Mouse (Mus musculus) intestine, embryonic 14.5 days (tissue): ENCODE measurements around the gene Trpm1. TPM values are rescaled to one million over a fixed set of nuclear protein-coding genes. Genes with fewer than 3 reads are reported as not detected.

Source experiments
- ATAC-seq: fragments of 200-750 bp; cut with Nextera tagmentation; replicated peaks from 2 replicates; pipeline ENCODE4 v1.8.0; 2017; ENCODE audit warnings: low read depth, moderate number of reproducible peaks, moderate TSS enrichment, moderate library complexity; ENCODE audit not compliant: low FRiP score, low TSS enrichment
- DNase-seq: peaks from one replicate; pipeline ENCODE4 v3.0.0-alpha.2; 2018; ENCODE audit warnings: low spot score
- H3K27ac ChIP-seq: fragments of 300-500 bp; sonication (generic); 2 replicates; pipeline ENCODE4 v1.5.1; 2014; ENCODE audit warnings: low read depth, mild to moderate bottlenecking, control low read depth
- H3K27me3 ChIP-seq: fragments of 300-500 bp; sonication (generic); replicated peaks from 2 replicates; pipeline ENCODE4 v1.6.1; 2014; ENCODE audit warnings: low read length, control low read depth; ENCODE audit not compliant: control insufficient read depth, insufficient read depth
- H3K36me3 ChIP-seq: fragments of 300-500 bp; sonication (generic); 2 replicates; pipeline ENCODE4 v1.6.1; 2014; ENCODE audit warnings: low read length, control low read depth; ENCODE audit not compliant: control insufficient read depth, insufficient read depth
- H3K4me1 ChIP-seq: fragments of 300-500 bp; sonication (generic); replicated peaks from 2 replicates; pipeline ENCODE4 v1.6.1; 2014; ENCODE audit warnings: low read length, control low read depth, mixed read lengths; ENCODE audit not compliant: control insufficient read depth, insufficient read depth
- H3K4me2 ChIP-seq: fragments of 300-500 bp; sonication (generic); 2 replicates; pipeline ENCODE4 v1.6.1; 2014; ENCODE audit warnings: low read length
- H3K4me3 ChIP-seq: fragments of 300-500 bp; sonication (generic); 2 replicates; pipeline ENCODE4 v1.5.1; 2014; ENCODE audit warnings: low read depth, low read length, control low read depth, mixed read lengths
- H3K9ac ChIP-seq: fragments of 300-500 bp; sonication (generic); 2 replicates; pipeline ENCODE4 v1.6.1; 2014; ENCODE audit warnings: mild to moderate bottlenecking, low read length
- H3K9me3 ChIP-seq: fragments of 300-500 bp; sonication (generic); 2 replicates; pipeline ENCODE4 v1.6.1; 2016; ENCODE audit warnings: low read length, control low read depth; ENCODE audit not compliant: control insufficient read depth
- WGBS: fragments of 180-500 bp; shearing (Covaris S2); extraction: QIAGEN DNeasy Blood & Tissue Kit; methylation state at CpG from one replicate; pipeline ENCODE4 v1.1.7; 2014; 5-methylcytosine and 5-hydroxymethylcytosine counted together
- polyA plus RNA-seq: library from polyadenylated mRNA; unstranded; fragments of >200 nt; fragmentation: Nextera tagmentation; extraction: Ambion mirVana; gene quantifications from 2 replicates; pipeline ENCODE4 v1.2.1, GENCODE M21; 2014

The Trpm1 gene
- polyA plus RNA-seq, 1 experiment from 2014 or later: not detected

- 70% methylated on average over 6 of the region's 6 CpGs for WGBS
- DNase-seq: no peak
- H3K9ac ChIP-seq: no peak overlapping the region
- H3K27ac ChIP-seq: no peak overlapping the region
- no peak for ATAC-seq
- H3K9me3 ChIP-seq: no peaks in the 10 kb centered on the region
- H3K36me3 ChIP-seq: no peaks in the 10 kb centered on the region
- no peak overlapping the region for H3K4me3 ChIP-seq
- H3K4me2 ChIP-seq: no peak overlapping the region
- H3K4me1 ChIP-seq: no peaks in the 10 kb centered on the region
- H3K27me3 ChIP-seq: no peaks in the 10 kb centered on the region
These were observed 3.1 kb upstream of the Trpm1 start for GRCm38 (mm10) chr7:64150436-64151080.

DNA sequence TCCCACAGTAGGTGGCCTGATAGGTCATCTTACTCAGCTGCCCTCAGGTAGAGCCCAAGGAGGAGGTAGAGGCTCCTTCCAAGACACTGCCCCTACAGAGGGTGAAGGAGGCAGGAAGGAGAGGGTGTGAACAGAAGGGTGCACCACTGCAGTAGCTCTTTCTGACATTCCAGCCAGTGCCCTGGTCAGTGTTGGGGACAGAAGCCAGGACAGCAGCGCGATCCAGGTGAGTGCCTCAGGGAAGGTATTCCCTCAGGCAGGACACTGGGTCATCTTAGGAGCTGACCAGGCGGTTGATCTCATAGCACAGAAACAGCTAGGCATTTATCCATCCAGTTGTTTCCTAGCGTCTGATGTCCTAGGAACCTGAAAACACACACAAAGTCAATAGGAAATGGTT lies 1.6 kb downstream of the Trpm1 start:
- Histone ChIP-seq H3K4me2 (peak overlapping the region; percentile 40), H3K4me3 (peak overlapping the region; percentile 10; the same call in 1 of the 2 replicates), H3K27me3 (no peaks in the 10 kb centered on the region), H3K27ac (no peak overlapping the region), H3K9ac (no peak overlapping the region), H3K4me1 (no peaks in the 10 kb centered on the region), H3K9me3 (no peaks in the 10 kb centered on the region), H3K36me3 (no peaks in the 10 kb centered on the region)
- 53% methylated on average over 4 of the region's 4 CpGs for WGBS
- no peak for DNase-seq
- ATAC-seq: peak; percentile 17; the same call in 1 of the 2 replicates

GRCm38 (mm10) chr7:64155687-64156086 lies 2.1 kb downstream of the Trpm1 start:
- no peaks in the 10 kb centered on the region for H3K27me3 ChIP-seq
- H3K27ac ChIP-seq: no peak overlapping the region
- H3K9me3 ChIP-seq: no peaks in the 10 kb centered on the region
- no peak overlapping the region for H3K9ac ChIP-seq
- no peaks in the 10 kb centered on the region for H3K36me3 ChIP-seq
- peak overlapping the region; percentile 10; the same call in 1 of the 2 replicates for H3K4me3 ChIP-seq
- peak; percentile 69 for DNase-seq
- 3% methylated on average over 10 of the region's 10 CpGs for WGBS
- peak; percentile 85 for ATAC-seq
- H3K4me2 ChIP-seq: peak overlapping the region; percentile 40
- no peaks in the 10 kb centered on the region for H3K4me1 ChIP-seq

GRCm38 (mm10) chr7:64156271-64156911 lies 2.8 kb downstream of the Trpm1 start:
- no peak overlapping the region for H3K4me2 ChIP-seq
- H3K4me1 ChIP-seq: no peaks in the 10 kb centered on the region
- ATAC-seq: no peak
- no peaks in the 10 kb centered on the region for H3K36me3 ChIP-seq
- WGBS: 69% methylated on average over 5 of the region's 5 CpGs
- H3K9me3 ChIP-seq: no peaks in the 10 kb centered on the region
- no peak overlapping the region for H3K9ac ChIP-seq
- H3K27me3 ChIP-seq: no peaks in the 10 kb centered on the region
- DNase-seq: no peak
- H3K27ac ChIP-seq: no peak overlapping the region
- H3K4me3 ChIP-seq: no peak overlapping the region

DNA sequence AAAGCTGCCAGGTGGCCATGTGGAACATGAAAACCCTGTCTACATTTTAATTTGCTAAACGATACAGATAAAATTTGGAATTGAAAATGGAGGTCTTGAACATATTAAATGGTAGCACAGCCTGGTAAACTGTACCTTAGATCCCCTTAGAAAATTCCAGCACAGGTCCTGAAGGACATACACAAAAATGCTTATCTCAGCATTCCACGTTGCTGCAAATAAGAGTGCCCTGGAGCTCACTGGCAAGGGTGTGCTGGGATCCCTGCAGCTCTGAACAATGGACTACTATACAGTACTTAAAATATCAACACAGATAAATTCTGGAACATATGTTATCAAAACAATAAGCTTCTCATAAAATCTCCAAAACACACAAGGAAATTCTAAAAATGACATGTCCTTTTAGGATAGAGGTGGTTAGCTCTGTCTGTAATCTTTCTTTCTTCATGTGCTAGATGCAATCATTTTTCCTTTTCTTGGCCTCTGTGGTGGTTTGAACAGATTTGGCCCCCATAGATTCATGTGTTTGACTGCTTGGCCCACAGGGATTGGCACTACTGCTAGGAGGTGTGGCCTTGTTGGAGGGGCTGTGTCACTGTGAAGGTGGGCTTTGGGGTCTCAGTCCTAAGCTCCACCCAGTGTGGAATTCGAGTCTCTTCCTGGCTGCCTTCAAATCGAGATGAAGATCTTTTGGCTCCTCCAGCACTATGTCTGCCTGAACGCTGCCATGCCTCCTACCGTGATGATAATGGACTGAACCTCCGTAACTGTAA lies 3.5 kb downstream of the Trpm1 start:
- Histone ChIP-seq H3K4me3 (no peak overlapping the region), H3K27me3 (no peaks in the 10 kb centered on the region), H3K27ac (no peak overlapping the region), H3K4me1 (no peaks in the 10 kb centered on the region), H3K4me2 (no peak overlapping the region), H3K36me3 (no peaks in the 10 kb centered on the region), H3K9me3 (no peaks in the 10 kb centered on the region), H3K9ac (no peak overlapping the region)
- DNase-seq: no peak
- 69% methylated on average over 7 of the region's 7 CpGs for WGBS
- ATAC-seq: no peak

DNA sequence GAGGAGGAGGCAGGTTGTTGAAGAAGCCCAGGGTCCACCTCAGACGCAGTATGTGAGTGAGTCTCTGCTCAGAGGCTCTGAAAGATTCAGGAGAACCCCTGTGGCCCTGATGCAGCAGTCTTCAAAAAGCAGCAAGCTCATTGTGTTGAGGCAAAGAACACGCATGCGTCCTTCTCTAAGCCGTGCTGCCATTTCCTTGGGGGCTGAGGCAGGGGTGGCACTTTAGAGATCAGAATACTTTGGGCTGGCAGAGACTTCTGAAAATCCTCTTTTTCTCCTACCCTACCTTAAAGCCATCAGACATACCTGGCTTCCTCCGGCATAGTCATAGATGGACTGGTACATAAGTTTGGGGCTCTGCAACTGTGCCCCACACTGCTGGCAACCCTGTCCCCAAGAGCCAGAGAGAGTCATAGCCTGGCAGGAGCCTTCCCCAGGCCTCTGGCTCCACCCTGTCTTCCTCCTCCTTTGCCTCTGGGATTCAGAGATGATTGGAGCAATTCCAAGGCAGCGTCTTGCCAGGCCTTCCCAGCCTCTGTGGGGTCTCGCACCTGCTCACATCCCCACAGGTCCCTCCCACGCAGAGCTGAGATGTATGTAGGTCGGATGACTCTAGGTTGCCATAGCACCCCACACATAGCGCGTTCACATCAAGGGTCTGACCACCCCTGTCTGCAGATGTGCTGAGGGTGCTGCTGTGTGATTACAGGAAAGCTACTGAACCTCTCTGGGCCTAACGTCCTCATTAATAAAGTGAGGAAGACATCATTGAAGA lies 4.8 kb downstream of the Trpm1 start:
- H3K4me3 ChIP-seq: no peak overlapping the region
- no peaks in the 10 kb centered on the region for H3K36me3 ChIP-seq
- no peaks in the 10 kb centered on the region for H3K4me1 ChIP-seq
- H3K27me3 ChIP-seq: no peaks in the 10 kb centered on the region
- no peak overlapping the region for H3K27ac ChIP-seq
- WGBS: 77% methylated on average over 12 of the region's 12 CpGs
- DNase-seq: no peak
- ATAC-seq: no peak
- H3K9ac ChIP-seq: no peak overlapping the region
- no peaks in the 10 kb centered on the region for H3K9me3 ChIP-seq
- no peak overlapping the region for H3K4me2 ChIP-seq

- no peak overlapping the region for H3K4me3 ChIP-seq
- H3K27me3 ChIP-seq: no peaks in the 10 kb centered on the region
- no peak overlapping the region for H3K4me2 ChIP-seq
- no peaks in the 10 kb centered on the region for H3K9me3 ChIP-seq
- no peak overlapping the region for H3K9ac ChIP-seq
- H3K4me1 ChIP-seq: no peaks in the 10 kb centered on the region
- no peak overlapping the region for H3K27ac ChIP-seq
- no peak for DNase-seq
- WGBS: 65% methylated on average over 5 of the region's 5 CpGs
- no peaks in the 10 kb centered on the region for H3K36me3 ChIP-seq
- ATAC-seq: no peak
These were observed 5.5 kb downstream of the Trpm1 start for GRCm38 (mm10) chr7:64159056-64159542.
